Mouse (Mus musculus) heart, postnatal 4 days (tissue): ENCODE measurements around the gene Leap2. TPM values are rescaled to one million over a fixed set of nuclear protein-coding genes. Genes with fewer than 3 reads are reported as not detected.
"Not testable (repeated sequence)": the region's sequence is repeated elsewhere in the genome, so short reads cannot be mapped to it uniquely, and the experiment has no call there.

Experiments
- DNase-seq: peaks from one replicate; pipeline ENCODE4 v3.0.0; 2021
- total RNA-seq, 2 experiments: library from RNA; stranded (reverse); gene quantifications; 2 replicates each; pipeline ENCODE4 v1.2.3; 2021

The Leap2 gene
- total RNA-seq, 2 experiments from 2014 or later = not detected

- peak; percentile 37 for DNase-seq
Observed at GRCm38 (mm10) chr11:53441921-53442320, 19.0 kb upstream of the Leap2 start.

GRCm38 (mm10) chr11:53436338-53436737 lies 13.4 kb upstream of the Leap2 start:
- DNase-seq = no peak

GRCm38 (mm10) chr11:53435504-53435903 lies 12.5 kb upstream of the Leap2 start:
- DNase-seq = no peak

- no peak for DNase-seq
Observed at GRCm38 (mm10) chr11:53433057-53433456, 10.1 kb upstream of the Leap2 start.

GRCm38 (mm10) chr11:53431347-53432056 lies 8.5 kb upstream of the Leap2 start:
- DNase-seq = no peak

GRCm38 (mm10) chr11:53430670-53431346 lies 7.8 kb upstream of the Leap2 start, which contains the start of the genes Uqcrq and Gdf9:
Uqcrq (minus strand) TSS chr11:53430831.
Gdf9 (plus strand) TSS chr11:53431023.
- DNase-seq = peak; percentile 97

- no peak for DNase-seq
Observed at GRCm38 (mm10) chr11:53430300-53430669, 7.3 kb upstream of the Leap2 start.

- DNase-seq = no peak
Observed at GRCm38 (mm10) chr11:53429182-53429581, 6.2 kb upstream of the Leap2 start.

GRCm38 (mm10) chr11:53428716-53429057 lies 5.7 kb upstream of the Leap2 start:
- DNase-seq = no peak

- no peak for DNase-seq
Observed at GRCm38 (mm10) chr11:53427993-53428715, 5.2 kb upstream of the Leap2 start.

- not testable (repeated sequence) for DNase-seq
Observed at GRCm38 (mm10) chr11:53426914-53427313, 3.9 kb upstream of the Leap2 start.

- DNase-seq = no peak
Observed at GRCm38 (mm10) chr11:53425711-53426255, 2.8 kb upstream of the Leap2 start.

- no peak for DNase-seq
Observed at GRCm38 (mm10) chr11:53425251-53425650, 2.3 kb upstream of the Leap2 start.

- no peak for DNase-seq
Observed at GRCm38 (mm10) chr11:53424826-53425225, 1.9 kb upstream of the Leap2 start.

- no peak for DNase-seq
Observed at GRCm38 (mm10) chr11:53418048-53418447, 4.9 kb downstream of the Leap2 start.

GRCm38 (mm10) chr11:53413871-53414270 lies 9.1 kb downstream of the Leap2 start:
- no peak for DNase-seq

GRCm38 (mm10) chr11:53411738-53412137 lies 11.2 kb downstream of the Leap2 start:
- DNase-seq = no peak

GRCm38 (mm10) chr11:53403638-53404037 lies 19.3 kb downstream of the Leap2 start:
- DNase-seq = no peak

- DNase-seq = no peak
Observed at GRCm38 (mm10) chr11:53393856-53394255, 29.1 kb downstream of the Leap2 start.

- no peak for DNase-seq
Observed at GRCm38 (mm10) chr11:53383758-53384428, 39.1 kb downstream of the Leap2 start.

GRCm38 (mm10) chr11:53378918-53379317 lies 44.1 kb downstream of the Leap2 start:
- DNase-seq = no peak
